Mouse (Mus musculus): ENCODE data around the gene Zfp36l1. TPM values are rescaled to one million over a fixed set of nuclear protein-coding genes. Genes with fewer than 3 reads are reported as not detected.

Zfp36l1 gene
- 100 to 1,000 TPM; 252 to 257 TPM for total RNA-seq (2023)

DNA sequence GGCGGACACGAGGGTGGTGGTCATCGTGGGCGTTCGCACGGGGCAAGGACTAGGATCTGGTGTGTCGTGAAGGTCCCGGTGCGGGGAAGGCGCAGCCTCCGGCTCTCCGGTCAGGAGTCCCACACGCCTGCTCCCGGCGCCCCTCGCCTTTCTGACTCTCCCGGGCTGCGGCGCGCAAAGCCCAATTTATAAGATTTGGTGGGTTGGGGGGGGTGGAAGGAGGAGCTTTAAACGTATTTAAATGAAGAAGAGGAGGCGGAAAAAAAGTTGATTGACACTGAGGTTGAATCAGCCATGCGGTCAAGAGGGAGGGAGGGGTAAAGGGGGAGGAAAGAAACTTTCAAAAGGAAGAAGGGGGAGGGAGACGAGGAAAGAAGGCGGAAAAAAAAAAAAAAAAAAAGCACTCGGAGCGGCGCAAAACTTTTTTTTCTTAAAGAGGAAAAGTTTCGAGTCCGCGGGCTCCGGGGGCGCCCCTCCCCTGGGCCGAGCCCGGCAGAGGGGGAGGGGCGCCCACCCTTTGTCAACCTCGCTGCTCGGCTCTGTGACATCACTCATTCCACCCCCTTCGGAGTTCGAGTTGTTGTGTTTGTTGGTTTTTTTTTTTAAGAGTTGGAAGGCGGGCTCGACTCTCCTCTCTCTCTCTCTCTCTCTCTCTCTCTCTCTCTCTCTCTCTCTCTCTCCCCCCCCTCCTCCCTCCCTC lies at the start of gene Zfp36l1:
Gene Zfp36l1, minus strand, starts transcription at position 162 of the 700 bp plus-strand sequence.

Other genes with a start within 250 kb of the Zfp36l1 start
- gene Actn1, start 147.4 kb upstream of the Zfp36l1 start, total RNA-seq (2023), result 100 to 1,000 TPM; 133 to 157 TPM

Data from monocyte, adult 59 days (primary cell).